Comparison of ENCODE assay signal across 8 mouse cellular contexts in genomic region chr6:34874101-34874921, GRCm38 (mm10). TPM values are rescaled to one million over a fixed set of nuclear protein-coding genes. Genes with fewer than 3 reads are reported as not detected.
DNase-seq lines count a peak whose midpoint lies in the region; ATAC-seq lines count a peak whose summit lies in the region.

No protein-coding gene starts in this region.

- peaks cover 13% of the 10 kb centered on the region for H3K4me1 ChIP-seq in hindbrain, embryonic 14.5 days (replicated peaks; ENCODE audit: control insufficient read depth, insufficient read depth, low read length)
- peaks cover 24% of the 10 kb centered on the region for H3K4me1 ChIP-seq in hindbrain, embryonic 12.5 days
- H3K4me1 ChIP-seq in embryonic facial prominence, embryonic 10.5 days, result peaks cover 54% of the 10 kb centered on the region
- H3K4me1 ChIP-seq in heart, embryonic 15.5 days (replicated peaks), result peaks cover 63% of the 10 kb centered on the region
- peaks cover 17% of the 10 kb centered on the region for H3K4me1 ChIP-seq in midbrain, embryonic 16.5 days (ENCODE audit: control insufficient read depth, insufficient read depth, low read length)

- no peak overlapping the region for H3K4me3 ChIP-seq in hindbrain, embryonic 14.5 days (replicated peaks; ENCODE audit: low read length)
- no peak overlapping the region for H3K4me3 ChIP-seq in hindbrain, embryonic 12.5 days
- H3K4me3 ChIP-seq in embryonic facial prominence, embryonic 10.5 days, result no peak overlapping the region
- H3K4me3 ChIP-seq in heart, embryonic 15.5 days, result no peak overlapping the region
- H3K4me3 ChIP-seq in midbrain, embryonic 16.5 days (ENCODE audit: low read depth, low read length), result no peak overlapping the region

- no peaks in the 10 kb centered on the region for H3K9me3 ChIP-seq in hindbrain, embryonic 14.5 days (ENCODE audit: control insufficient read depth, low read length)
- no peaks in the 10 kb centered on the region for H3K9me3 ChIP-seq in hindbrain, embryonic 12.5 days (replicated peaks)
- H3K9me3 ChIP-seq in embryonic facial prominence, embryonic 10.5 days, result no peaks in the 10 kb centered on the region
- H3K9me3 ChIP-seq in heart, embryonic 15.5 days (replicated peaks), result no peaks in the 10 kb centered on the region
- no peaks in the 10 kb centered on the region for H3K9me3 ChIP-seq in midbrain, embryonic 16.5 days (replicated peaks; ENCODE audit: control insufficient read depth, low read length, poor library complexity, severe bottlenecking)

- DNase-seq in hindbrain, embryonic 14.5 days (ENCODE audit: low spot score), result no peak
- DNase-seq in embryonic facial prominence, embryonic 10.5 days (ENCODE audit: low spot score), result peak; percentile 13
- peak; percentile 70 to 83 for DNase-seq in kidney, postnatal 4 days
- DNase-seq in cerebellum, adult 9-10 months, result no peak

- H3K27ac ChIP-seq in hindbrain, embryonic 14.5 days, result peak overlapping the region; percentile 26; the same call in 1 of the 2 replicates
- no peak overlapping the region for H3K27ac ChIP-seq in hindbrain, embryonic 12.5 days
- peak overlapping the region; percentile 57 for H3K27ac ChIP-seq in embryonic facial prominence, embryonic 10.5 days (replicated peaks)
- peak overlapping the region; percentile 94 for H3K27ac ChIP-seq in heart, embryonic 15.5 days
- peak overlapping the region; percentile 28; the same call in 1 of the 2 replicates for H3K27ac ChIP-seq in midbrain, embryonic 16.5 days (ENCODE audit: low read length)

- no peak overlapping the region for H3K4me2 ChIP-seq in hindbrain, embryonic 14.5 days (replicated peaks)
- no peak overlapping the region for H3K4me2 ChIP-seq in hindbrain, embryonic 12.5 days (replicated peaks)
- peak overlapping the region; percentile 2; the same call in 1 of the 2 replicates for H3K4me2 ChIP-seq in heart, embryonic 15.5 days
- no peak overlapping the region for H3K4me2 ChIP-seq in midbrain, embryonic 16.5 days (ENCODE audit: low read length)

- 74% methylated on average over 21 of the region's 21 CpGs for whole genome bisulfite sequencing in hindbrain, embryonic 14.5 days
- 72% methylated on average over 21 of the region's 21 CpGs for WGBS in hindbrain, embryonic 12.5 days
- WGBS in embryonic facial prominence, embryonic 10.5 days, result 55% methylated on average over 21 of the region's 21 CpGs
- WGBS in heart, embryonic 15.5 days, result 36% methylated on average over 21 of the region's 21 CpGs
- 77% methylated on average over 21 of the region's 21 CpGs for WGBS in midbrain, embryonic 16.5 days

- ATAC-seq in hindbrain, embryonic 14.5 days (ENCODE audit: low FRiP score), result no peak
- ATAC-seq in hindbrain, embryonic 12.5 days (ENCODE audit: low FRiP score), result no peak
- ATAC-seq in heart, embryonic 15.5 days (replicated peaks; ENCODE audit: insufficient number of reproducible peaks, insufficient read depth, low FRiP score, low read depth), result no peak
- ATAC-seq in midbrain, embryonic 16.5 days, result no peak
- no peak for ATAC-seq in cerebellum, adult (ENCODE audit: insufficient number of reproducible peaks, low FRiP score, low TSS enrichment)

- no peak overlapping the region for H3K9ac ChIP-seq in hindbrain, embryonic 14.5 days
- no peak overlapping the region for H3K9ac ChIP-seq in hindbrain, embryonic 12.5 days
- peak overlapping the region; percentile 23; the same call in 1 of the 2 replicates for H3K9ac ChIP-seq in heart, embryonic 15.5 days
- peak overlapping the region; percentile 30; the same call in 1 of the 2 replicates for H3K9ac ChIP-seq in midbrain, embryonic 16.5 days (ENCODE audit: low read depth, low read length)

- H3K27me3 ChIP-seq in hindbrain, embryonic 14.5 days (ENCODE audit: control insufficient read depth, insufficient read depth, low read length), result no peaks in the 10 kb centered on the region
- no peaks in the 10 kb centered on the region for H3K27me3 ChIP-seq in hindbrain, embryonic 12.5 days
- no peaks in the 10 kb centered on the region for H3K27me3 ChIP-seq in embryonic facial prominence, embryonic 10.5 days (replicated peaks; ENCODE audit: low read depth, poor library complexity, severe bottlenecking)
- no peaks in the 10 kb centered on the region for H3K27me3 ChIP-seq in heart, embryonic 15.5 days
- no peaks in the 10 kb centered on the region for H3K27me3 ChIP-seq in midbrain, embryonic 16.5 days (ENCODE audit: control insufficient read depth, insufficient read depth, low read depth, low read length)

- H3K36me3 ChIP-seq in hindbrain, embryonic 14.5 days (replicated peaks; ENCODE audit: control insufficient read depth, insufficient read depth), result no peaks in the 10 kb centered on the region
- H3K36me3 ChIP-seq in hindbrain, embryonic 12.5 days, result no peaks in the 10 kb centered on the region
- peaks cover 43% of the 10 kb centered on the region for H3K36me3 ChIP-seq in embryonic facial prominence, embryonic 10.5 days (replicated peaks)
- no peaks in the 10 kb centered on the region for H3K36me3 ChIP-seq in heart, embryonic 15.5 days
- no peaks in the 10 kb centered on the region for H3K36me3 ChIP-seq in midbrain, embryonic 16.5 days (ENCODE audit: control insufficient read depth, insufficient read depth, low read length)

RNA-seq across cellular contexts. Expression of gene Cyren, which starts 3.5 kb away (rescaled TPM):
- 7.4 and 8.3 TPM in 2 replicates for polyA plus RNA-seq in hindbrain, embryonic 14.5 days (2014; fragmentation: Nextera tagmentation; extraction: Ambion mirVana)
- polyA plus RNA-seq in hindbrain, embryonic 12.5 days (2016; fragmentation: Nextera tagmentation; extraction: Ambion mirVana), result 14.4 TPM in 2 replicates
- 18.9 and 19.2 TPM in 2 replicates for polyA plus RNA-seq in embryonic facial prominence, embryonic 10.5 days (2016; fragmentation: Nextera tagmentation; extraction: Ambion mirVana)
- 7.6 and 9.6 TPM in 2 replicates for polyA plus RNA-seq in heart, embryonic 15.5 days (2015; fragmentation: Nextera tagmentation; extraction: Ambion mirVana)
- polyA plus RNA-seq in midbrain, embryonic 16.5 days (2015; fragmentation: Nextera tagmentation; extraction: Ambion mirVana), result 9.1 and 9.3 TPM in 2 replicates

RNA-seq across cellular contexts. Expression of gene Tmem140, which starts 11.4 kb away (rescaled TPM):
- 0.78 and 1.4 TPM in 2 replicates for polyA plus RNA-seq in hindbrain, embryonic 14.5 days (2014; fragmentation: Nextera tagmentation; extraction: Ambion mirVana)
- 1.5 and 1.8 TPM in 2 replicates for polyA plus RNA-seq in hindbrain, embryonic 12.5 days (2016; fragmentation: Nextera tagmentation; extraction: Ambion mirVana)
- 1.8 and 1.9 TPM in 2 replicates for polyA plus RNA-seq in embryonic facial prominence, embryonic 10.5 days (2016; fragmentation: Nextera tagmentation; extraction: Ambion mirVana)
- 1.4 and 2.2 TPM in 2 replicates for polyA plus RNA-seq in heart, embryonic 15.5 days (2015; fragmentation: Nextera tagmentation; extraction: Ambion mirVana)
- 1.1 and 1.2 TPM in 2 replicates for polyA plus RNA-seq in midbrain, embryonic 16.5 days (2015; fragmentation: Nextera tagmentation; extraction: Ambion mirVana)

RNA-seq across cellular contexts. Expression of gene Wdr91, which starts 36.4 kb away (rescaled TPM):
- 15.0 and 15.5 TPM in 2 replicates for polyA plus RNA-seq in hindbrain, embryonic 14.5 days (2014; fragmentation: Nextera tagmentation; extraction: Ambion mirVana)
- 13.1 and 13.6 TPM in 2 replicates for polyA plus RNA-seq in hindbrain, embryonic 12.5 days (2016; fragmentation: Nextera tagmentation; extraction: Ambion mirVana)
- 11.9 and 13.2 TPM in 2 replicates for polyA plus RNA-seq in embryonic facial prominence, embryonic 10.5 days (2016; fragmentation: Nextera tagmentation; extraction: Ambion mirVana)
- 7.8 and 10.7 TPM in 2 replicates for polyA plus RNA-seq in heart, embryonic 15.5 days (2015; fragmentation: Nextera tagmentation; extraction: Ambion mirVana)
- polyA plus RNA-seq in midbrain, embryonic 16.5 days (2015; fragmentation: Nextera tagmentation; extraction: Ambion mirVana), result 15.5 and 15.6 TPM in 2 replicates

RNA-seq across cellular contexts. Expression of gene Stra8, which starts 45.7 kb away (rescaled TPM):
- polyA plus RNA-seq in hindbrain, embryonic 14.5 days (2014; fragmentation: Nextera tagmentation; extraction: Ambion mirVana), result not detected in 2 replicates
- not detected in 2 replicates for polyA plus RNA-seq in hindbrain, embryonic 12.5 days (2016; fragmentation: Nextera tagmentation; extraction: Ambion mirVana)
- polyA plus RNA-seq in embryonic facial prominence, embryonic 10.5 days (2016; fragmentation: Nextera tagmentation; extraction: Ambion mirVana), result 0.12 TPM in 1 of 2 replicates, not detected in the other
- polyA plus RNA-seq in heart, embryonic 15.5 days (2015; fragmentation: Nextera tagmentation; extraction: Ambion mirVana), result not detected in 2 replicates
- not detected in 2 replicates for polyA plus RNA-seq in midbrain, embryonic 16.5 days (2015; fragmentation: Nextera tagmentation; extraction: Ambion mirVana)

Comparison
In these comparisons a context has a peak if more than half of its experiments do, and no peak if none do; other contexts are left out.
1. DNase-seq: peak in embryonic facial prominence, embryonic 10.5 days (single experiment) and kidney, postnatal 4 days (2 of 2); none in hindbrain, embryonic 14.5 days (single experiment) and cerebellum, adult 9-10 months (single experiment).
2. H3K9ac ChIP-seq: peak in heart, embryonic 15.5 days (single experiment) and midbrain, embryonic 16.5 days (single experiment); none in hindbrain, embryonic 14.5 days (single experiment) and hindbrain, embryonic 12.5 days (single experiment).